Mouse (Mus musculus): ENCODE results near the gene Elac2. TPM values are rescaled to one million over a fixed set of nuclear protein-coding genes. Genes with fewer than 3 reads are reported as not detected.

Elac2 gene
- total and polyA plus RNA-seq, 3 experiments: 73.1 to 112 (median 90.4) TPM

- Histone ChIP-seq H3K27ac (ENCODE audit: control insufficient read depth, low read depth, low read length) (no peak overlapping the region), H3K4me3 (ENCODE audit: control insufficient read depth in 1 of 2, insufficient read depth in 1 of 2, low read depth in 2 of 2, low read length in 2 of 2) (no peak overlapping the region), H3K27me3 (ENCODE audit: control insufficient read depth in 1 of 2, insufficient read depth in 2 of 2, low read length in 2 of 2) (no peaks in the 10 kb centered on the region; a peak in 2 of 4 replicates), H3K9me3 (replicated peaks; ENCODE audit: insufficient read depth, low read length) (no peaks in the 10 kb centered on the region), H3K9ac (ENCODE audit: control insufficient read depth, low read depth, low read length, poor library complexity, severe bottlenecking) (no peak overlapping the region), H3K36me3 (ENCODE audit: control insufficient read depth in 1 of 2, insufficient read depth in 2 of 2, low read length in 2 of 2) (no peaks in the 10 kb centered on the region), H3K79me2 (ENCODE audit: control insufficient read depth, insufficient read depth, low read length, poor library complexity) (no peaks in the 10 kb centered on the region), H3K4me1 (ENCODE audit: control insufficient read depth in 1 of 2, insufficient read depth in 2 of 2, low read length in 2 of 2) (no peaks in the 10 kb centered on the region)
- no peak for DNase-seq (ENCODE audit: low read depth, low spot score)
- TF ChIP-seq CHD1 (IDR thresholded peaks at IDR 0.05; ENCODE audit: low read depth, low read length) (no peak), ETS1 (IDR thresholded peaks at IDR 0.05; ENCODE audit: low read depth, low read length) (no peak), UBTF (IDR thresholded peaks at IDR 0.05; ENCODE audit: borderline replicate concordance, insufficient read depth, low read depth, low read length) (no peak), GABPA (IDR thresholded peaks at IDR 0.05; ENCODE audit: low read depth, low read length) (no peak), MXI1 (IDR thresholded peaks at IDR 0.05; ENCODE audit: low read depth, low read length) (no peak), MAZ (IDR thresholded peaks at IDR 0.05; ENCODE audit: low read depth, low read length) (no peak), EP300 (IDR thresholded peaks at IDR 0.05; ENCODE audit: low read depth in 1 of 2, low read length in 2 of 2) (no peak), USF1 (IDR thresholded peaks at IDR 0.05; ENCODE audit: low read depth, low read length) (no peak), BHLHE40 (IDR thresholded peaks at IDR 0.05; ENCODE audit: borderline replicate concordance, low read depth, low read length) (no peak)
These were observed 9.9 kb upstream of the Elac2 start for GRCm38 (mm10) chr11:64968939-64969342.

- Histone ChIP-seq H3K36me3 (ENCODE audit: control insufficient read depth in 1 of 2, insufficient read depth in 2 of 2, low read length in 2 of 2) (no peaks in the 10 kb centered on the region), H3K79me2 (ENCODE audit: control insufficient read depth, insufficient read depth, low read length, poor library complexity) (no peaks in the 10 kb centered on the region)
- DNase-seq (ENCODE audit: low read depth, low spot score): no peak
These were observed 7.3 kb upstream of the Elac2 start for GRCm38 (mm10) chr11:64971471-64971988.

More at GRCm38 (mm10) chr11:64971471-64971988, 7.3 kb upstream of the Elac2 start:
- H3K27me3 ChIP-seq (ENCODE audit: control insufficient read depth in 1 of 2, insufficient read depth in 2 of 2, low read length in 2 of 2): no peaks in the 10 kb centered on the region; a peak in 2 of 4 replicates
- no peak overlapping the region for H3K4me3 ChIP-seq (ENCODE audit: control insufficient read depth in 1 of 2, insufficient read depth in 1 of 2, low read depth in 2 of 2, low read length in 2 of 2)
- no peaks in the 10 kb centered on the region for H3K4me1 ChIP-seq (ENCODE audit: control insufficient read depth in 1 of 2, insufficient read depth in 2 of 2, low read length in 2 of 2)
- H3K9ac ChIP-seq (ENCODE audit: control insufficient read depth, low read depth, low read length, poor library complexity, severe bottlenecking): no peak overlapping the region
- H3K27ac ChIP-seq (ENCODE audit: control insufficient read depth, low read depth, low read length): no peak overlapping the region
- no peaks in the 10 kb centered on the region for H3K9me3 ChIP-seq (replicated peaks; ENCODE audit: insufficient read depth, low read length)
- no peak for TF ChIP-seq CHD2 (IDR thresholded peaks at IDR 0.05; ENCODE audit: low read length)
- TF ChIP-seq ELF1 (IDR thresholded peaks at IDR 0.05; ENCODE audit: low read depth, low read length): no peak
- TF ChIP-seq MXI1 (IDR thresholded peaks at IDR 0.05; ENCODE audit: low read depth, low read length): no peak
- TF ChIP-seq HCFC1 (IDR thresholded peaks at IDR 0.05; ENCODE audit: low read depth, low read length): no peak
- TF ChIP-seq GATA1 (IDR thresholded peaks at IDR 0.05; ENCODE audit: low read depth, low read length): no peak
- no peak for TF ChIP-seq MYB (IDR thresholded peaks at IDR 0.05; ENCODE audit: low read depth, low read length)
- no peak for TF ChIP-seq CTCF (IDR thresholded peaks at IDR 0.05 in 2 of 3, conservative IDR thresholded peaks at IDR 0.05 in 1 of 3; ENCODE audit: control insufficient read depth in 1 of 3, insufficient read depth in 1 of 3, low read depth in 2 of 3, low read length in 3 of 3, poor library complexity in 1 of 3, severe bottlenecking in 1 of 3)
- no peak for TF ChIP-seq ZC3H11A (IDR thresholded peaks at IDR 0.05; ENCODE audit: low read depth, low read length)
- TF ChIP-seq RCOR1 (IDR thresholded peaks at IDR 0.05; ENCODE audit: low read depth, low read length): no peak
- TF ChIP-seq CHD1 (IDR thresholded peaks at IDR 0.05; ENCODE audit: low read depth, low read length): no peak
- no peak for TF ChIP-seq MAZ (IDR thresholded peaks at IDR 0.05; ENCODE audit: low read depth, low read length)
- TF ChIP-seq TBP (IDR thresholded peaks at IDR 0.05; ENCODE audit: low read depth, low read length): no peak
- TF ChIP-seq MYC (IDR thresholded peaks at IDR 0.05; ENCODE audit: low read depth, low read length): no peak
- TF ChIP-seq USF2 (IDR thresholded peaks at IDR 0.05; ENCODE audit: borderline replicate concordance in 1 of 2, insufficient read depth in 1 of 2, low read depth in 1 of 2, low read length in 2 of 2): no peak

All from MEL (cell line).